Mouse (Mus musculus): ENCODE results near the gene Gm10642. TPM values are rescaled to one million over a fixed set of nuclear protein-coding genes. Genes with fewer than 3 reads are reported as not detected.

The Gm10642 gene
- total RNA-seq, 1 experiment = 0.13 TPM

DNA sequence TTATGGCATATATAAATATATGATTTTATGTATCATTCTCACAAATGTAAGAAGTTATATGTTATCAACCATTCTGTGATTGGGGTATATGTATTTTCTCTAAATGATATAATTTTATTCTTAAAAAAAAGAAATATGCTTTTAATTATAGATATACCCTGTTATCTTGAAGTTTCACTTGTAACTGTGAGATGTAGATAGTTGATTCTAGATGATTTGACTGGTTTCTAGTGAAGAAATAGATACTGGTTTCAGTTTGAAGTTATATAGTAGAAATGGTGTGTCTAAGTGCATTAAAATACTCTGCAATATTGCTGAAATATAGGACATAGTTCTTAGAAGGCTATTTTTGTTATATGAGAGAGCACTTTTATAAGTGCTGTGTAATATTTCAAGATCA, 34.5 kb downstream of the Gm10642 start:
- H3K4me3 ChIP-seq (ENCODE audit: insufficient read depth in 1 of 2, low read depth in 1 of 2, low read length in 2 of 2, poor library complexity in 1 of 2, severe bottlenecking in 1 of 2) = no peak overlapping the region
- in situ Hi-C loops (cut with MboI; ENCODE audit: low sequenced_read_pairs in 2 of 2, unreplicated experiment in 2 of 2) = no loop called here
- no peaks in the 10 kb centered on the region for H3K9me3 ChIP-seq (ENCODE audit: control insufficient read depth, insufficient read depth, low read depth, low read length)
- no peaks in the 10 kb centered on the region for H3K4me1 ChIP-seq (ENCODE audit: control insufficient read depth in 2 of 2, insufficient read depth in 2 of 2, low read length in 2 of 2, poor library complexity in 1 of 2)
- no peak for TF ChIP-seq ZC3H11A (IDR thresholded peaks at IDR 0.05; ENCODE audit: borderline replicate concordance, low read depth, low read length)
- no peak for TF ChIP-seq CHD2 (IDR thresholded peaks at IDR 0.05; ENCODE audit: low read depth, low read length)
- TF ChIP-seq ZNF384 (IDR thresholded peaks at IDR 0.05; ENCODE audit: low read depth, low read length) = no peak
- TF ChIP-seq HCFC1 (IDR thresholded peaks at IDR 0.05; ENCODE audit: borderline replicate concordance, insufficient read depth, low read length) = no peak
- no peak for TF ChIP-seq MAFK (IDR thresholded peaks at IDR 0.05; ENCODE audit: insufficient read depth, low read depth, low read length)
- no peak overlapping the region for H3K27ac ChIP-seq (ENCODE audit: insufficient read depth, low read depth, low read length, poor library complexity, severe bottlenecking)
- no peaks in the 10 kb centered on the region for H3K36me3 ChIP-seq (ENCODE audit: control insufficient read depth, insufficient read depth, low read length, poor library complexity, severe bottlenecking)
- H3K9ac ChIP-seq (ENCODE audit: insufficient read depth, low read depth, low read length, poor library complexity, severe bottlenecking) = no peak overlapping the region
- no peak for DNase-seq (ENCODE audit: low read depth, low spot score)

DNA sequence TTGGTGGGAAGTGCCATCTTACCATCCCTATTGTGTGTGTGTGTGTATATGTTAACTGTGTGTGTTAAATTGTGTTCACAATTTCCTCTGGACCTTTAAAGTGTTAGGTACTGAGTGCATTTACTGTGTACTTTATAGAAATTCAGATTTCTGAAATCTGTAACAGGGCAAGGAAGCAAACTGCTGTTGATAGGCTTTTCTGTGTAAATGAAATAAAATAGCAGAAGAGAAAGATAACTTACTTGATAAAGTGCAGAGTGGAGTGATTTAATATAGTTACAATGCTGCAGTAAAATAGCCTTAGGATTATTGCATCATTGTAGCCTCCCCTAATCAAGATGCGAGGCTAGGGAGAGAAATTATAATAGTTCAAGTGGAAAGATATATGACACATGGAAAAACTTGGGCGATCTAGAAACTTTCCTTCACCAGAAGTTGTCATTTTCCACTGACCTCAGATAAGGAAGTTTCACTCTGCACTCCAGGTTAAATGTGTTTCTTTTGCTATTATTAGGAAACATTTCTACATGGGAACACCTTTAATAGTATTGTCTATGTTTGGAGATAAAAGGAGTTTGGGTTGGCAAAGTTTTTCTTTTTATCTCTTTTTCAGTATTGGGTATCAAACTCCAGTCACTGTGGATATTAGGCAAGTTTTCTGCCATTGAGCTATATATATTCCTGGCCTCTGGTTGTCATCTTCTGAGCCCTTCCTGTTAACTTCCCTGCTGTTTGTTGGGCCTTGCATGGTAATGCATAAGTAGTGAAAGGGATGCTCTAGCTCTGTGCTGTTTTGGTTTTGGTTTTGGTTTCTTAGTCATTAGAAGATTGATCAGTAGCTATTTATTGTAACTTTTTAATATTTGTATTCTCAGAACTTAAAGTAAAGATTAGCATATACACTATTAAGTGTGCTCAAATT, 36.0 kb downstream of the Gm10642 start:
- Histone ChIP-seq H3K4me1 (ENCODE audit: control insufficient read depth in 2 of 2, insufficient read depth in 2 of 2, low read length in 2 of 2, poor library complexity in 1 of 2) (no peaks in the 10 kb centered on the region), H3K9me3 (ENCODE audit: control insufficient read depth, insufficient read depth, low read depth, low read length) (no peaks in the 10 kb centered on the region), H3K36me3 (ENCODE audit: control insufficient read depth, insufficient read depth, low read length, poor library complexity, severe bottlenecking) (no peaks in the 10 kb centered on the region), H3K27ac (ENCODE audit: insufficient read depth, low read depth, low read length, poor library complexity, severe bottlenecking) (no peak overlapping the region), H3K9ac (ENCODE audit: insufficient read depth, low read depth, low read length, poor library complexity, severe bottlenecking) (no peak overlapping the region), H3K4me3 (ENCODE audit: insufficient read depth in 1 of 2, low read depth in 1 of 2, low read length in 2 of 2, poor library complexity in 1 of 2, severe bottlenecking in 1 of 2) (no peak overlapping the region)
- no peak for DNase-seq (ENCODE audit: low read depth, low spot score)
- in situ Hi-C loops (cut with MboI; ENCODE audit: low sequenced_read_pairs in 2 of 2, unreplicated experiment in 2 of 2) = no loop called here
- no peak for TF ChIP-seq ZC3H11A (IDR thresholded peaks at IDR 0.05; ENCODE audit: borderline replicate concordance, low read depth, low read length)
- no peak for TF ChIP-seq MAFK (IDR thresholded peaks at IDR 0.05; ENCODE audit: insufficient read depth, low read depth, low read length)
- TF ChIP-seq CHD2 (IDR thresholded peaks at IDR 0.05; ENCODE audit: low read depth, low read length) = no peak
- TF ChIP-seq ZNF384 (IDR thresholded peaks at IDR 0.05; ENCODE audit: low read depth, low read length) = no peak
- TF ChIP-seq HCFC1 (IDR thresholded peaks at IDR 0.05; ENCODE audit: borderline replicate concordance, insufficient read depth, low read length) = no peak

DNA sequence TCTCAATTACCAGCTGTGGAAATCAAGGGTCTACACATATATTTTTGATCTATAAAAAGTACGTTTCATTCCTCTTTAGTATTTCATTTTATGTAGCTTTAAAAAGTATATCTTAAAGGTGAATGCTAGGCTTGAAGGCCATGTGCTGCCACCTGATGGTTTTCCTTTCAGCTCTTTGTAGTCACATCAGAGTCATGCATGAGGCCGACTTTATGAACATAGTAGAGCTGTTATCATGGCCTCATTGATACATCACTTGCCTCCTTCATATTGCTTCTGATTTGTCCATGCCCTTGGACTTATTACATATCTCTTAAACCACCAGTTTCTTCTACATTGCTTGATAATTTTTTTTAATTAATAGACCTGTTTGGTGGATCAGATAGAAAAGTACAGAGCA, 39.7 kb downstream of the Gm10642 start:
- no peaks in the 10 kb centered on the region for H3K36me3 ChIP-seq (ENCODE audit: control insufficient read depth, insufficient read depth, low read length, poor library complexity, severe bottlenecking)
- no peak overlapping the region for H3K4me3 ChIP-seq (ENCODE audit: insufficient read depth in 1 of 2, low read depth in 1 of 2, low read length in 2 of 2, poor library complexity in 1 of 2, severe bottlenecking in 1 of 2)
- H3K9ac ChIP-seq (ENCODE audit: insufficient read depth, low read depth, low read length, poor library complexity, severe bottlenecking) = no peak overlapping the region
- H3K27ac ChIP-seq (ENCODE audit: insufficient read depth, low read depth, low read length, poor library complexity, severe bottlenecking) = no peak overlapping the region
- in situ Hi-C loops (cut with MboI; ENCODE audit: low sequenced_read_pairs in 2 of 2, unreplicated experiment in 2 of 2) = no loop called here
- no peaks in the 10 kb centered on the region for H3K9me3 ChIP-seq (ENCODE audit: control insufficient read depth, insufficient read depth, low read depth, low read length)
- TF ChIP-seq CHD2 (IDR thresholded peaks at IDR 0.05; ENCODE audit: low read depth, low read length) = no peak
- TF ChIP-seq HCFC1 (IDR thresholded peaks at IDR 0.05; ENCODE audit: borderline replicate concordance, insufficient read depth, low read length) = no peak
- TF ChIP-seq ZNF384 (IDR thresholded peaks at IDR 0.05; ENCODE audit: low read depth, low read length) = no peak
- no peak for TF ChIP-seq MAFK (IDR thresholded peaks at IDR 0.05; ENCODE audit: insufficient read depth, low read depth, low read length)
- TF ChIP-seq ZC3H11A (IDR thresholded peaks at IDR 0.05; ENCODE audit: borderline replicate concordance, low read depth, low read length) = no peak
- no peaks in the 10 kb centered on the region for H3K4me1 ChIP-seq (ENCODE audit: control insufficient read depth in 2 of 2, insufficient read depth in 2 of 2, low read length in 2 of 2, poor library complexity in 1 of 2)
- no peak for DNase-seq (ENCODE audit: low read depth, low spot score)

DNA sequence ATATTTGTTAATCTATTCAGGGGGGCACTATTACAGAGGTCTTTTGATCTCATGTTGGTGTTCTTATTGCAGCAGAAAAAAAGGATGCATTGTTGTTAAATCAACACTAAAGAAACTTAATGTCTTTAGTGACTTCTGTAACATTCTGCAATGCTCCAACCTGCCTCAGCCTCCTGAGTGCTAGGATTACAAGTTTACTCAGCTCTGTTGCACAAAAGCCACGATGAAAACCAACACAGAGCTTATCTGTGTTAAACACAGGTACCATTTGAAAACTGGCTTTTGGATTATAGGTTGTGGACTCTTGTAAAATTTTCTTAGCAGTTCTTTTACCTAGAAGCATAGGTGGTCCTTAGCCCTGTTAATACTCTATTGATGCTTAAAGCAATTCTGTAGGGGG, 42.0 kb downstream of the Gm10642 start:
- H3K9ac ChIP-seq (ENCODE audit: insufficient read depth, low read depth, low read length, poor library complexity, severe bottlenecking) = no peak overlapping the region
- no peak for DNase-seq (ENCODE audit: low read depth, low spot score)
- H3K36me3 ChIP-seq (ENCODE audit: control insufficient read depth, insufficient read depth, low read length, poor library complexity, severe bottlenecking) = no peaks in the 10 kb centered on the region
- H3K4me1 ChIP-seq (ENCODE audit: control insufficient read depth in 2 of 2, insufficient read depth in 2 of 2, low read length in 2 of 2, poor library complexity in 1 of 2) = no peaks in the 10 kb centered on the region
- TF ChIP-seq ZC3H11A (IDR thresholded peaks at IDR 0.05; ENCODE audit: borderline replicate concordance, low read depth, low read length) = no peak
- TF ChIP-seq ZNF384 (IDR thresholded peaks at IDR 0.05; ENCODE audit: low read depth, low read length) = no peak
- no peak for TF ChIP-seq MAFK (IDR thresholded peaks at IDR 0.05; ENCODE audit: insufficient read depth, low read depth, low read length)
- TF ChIP-seq CHD2 (IDR thresholded peaks at IDR 0.05; ENCODE audit: low read depth, low read length) = no peak
- no peak for TF ChIP-seq HCFC1 (IDR thresholded peaks at IDR 0.05; ENCODE audit: borderline replicate concordance, insufficient read depth, low read length)
- no peak overlapping the region for H3K4me3 ChIP-seq (ENCODE audit: insufficient read depth in 1 of 2, low read depth in 1 of 2, low read length in 2 of 2, poor library complexity in 1 of 2, severe bottlenecking in 1 of 2)
- in situ Hi-C loops (cut with MboI; ENCODE audit: low sequenced_read_pairs in 2 of 2, unreplicated experiment in 2 of 2) = no loop called here
- no peak overlapping the region for H3K27ac ChIP-seq (ENCODE audit: insufficient read depth, low read depth, low read length, poor library complexity, severe bottlenecking)
- no peaks in the 10 kb centered on the region for H3K9me3 ChIP-seq (ENCODE audit: control insufficient read depth, insufficient read depth, low read depth, low read length)
